Mouse (Mus musculus) heart, adult 2 months (tissue): ENCODE measurements around the gene Tmsb15l.

Experiments
- CTCF ChIP-seq: fragments of 200-600 bp; IDR thresholded peaks from 2 replicates; pipeline ENCODE4 v1.8.1; 2022; ENCODE audit warnings: antibody characterized with exemption, mild to moderate bottlenecking, moderate library complexity
- EP300 ChIP-seq: fragments of 200-500 bp; IDR thresholded peaks from 2 replicates; pipeline ENCODE4 v1.6.1; 2011; ENCODE audit warnings: low read depth, low read length, control low read depth; ENCODE audit not compliant: insufficient read depth
- POLR2A ChIP-seq: fragments of 200-500 bp; IDR thresholded peaks from 2 replicates; pipeline ENCODE4 v1.6.1; 2011; ENCODE audit warnings: mild to moderate bottlenecking, low read depth, low read length, control low read depth; ENCODE audit not compliant: insufficient read depth

DNA sequence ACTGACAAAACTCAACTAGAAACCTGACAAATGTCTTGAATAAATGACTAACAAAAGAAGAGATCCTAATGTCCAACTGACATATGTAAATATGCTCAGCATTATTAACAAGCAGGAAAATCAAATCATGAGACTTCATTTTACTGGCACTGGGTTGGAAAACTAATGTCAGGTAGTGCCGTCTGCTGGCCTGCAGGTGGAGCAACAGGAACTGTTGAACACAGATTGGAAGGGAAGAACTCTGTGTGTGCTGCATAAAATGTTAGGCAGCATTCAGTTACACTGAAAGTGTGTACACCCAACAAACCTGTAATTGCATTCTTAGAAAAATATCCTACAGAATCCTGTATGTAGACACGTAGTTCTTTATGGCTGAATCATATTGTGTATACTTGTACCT lies 17.0 kb downstream of the Tmsb15l start:
- TF ChIP-seq CTCF (peak; percentile 49), POLR2A (no peak), EP300 (no peak)
